Mouse (Mus musculus) gastrocnemius, adult 18-20 months (tissue): ENCODE measurements at regions not wholly inside any gene's neighbourhood (a gene's known extent, or its start where the extent isn't known, plus 50 kb on each side); places are given as distances from the start of the nearest gene placed in this dataset.
"Not testable (repeated sequence)": the region's sequence is repeated elsewhere in the genome, so short reads cannot be mapped to it uniquely, and the experiment has no call there.

Experiments used
- DNase-seq: peaks from one replicate; pipeline ENCODE4 v3.0.0; 2021; ENCODE audit warnings: low spot score

- DNase-seq = no peak
Measured at GRCm38 (mm10) chr16:9016040-9016761, 186.3 kb downstream of the 1810013L24Rik start.

- no peak for DNase-seq
Measured at GRCm38 (mm10) chr16:9016762-9017086, 186.8 kb downstream of the 1810013L24Rik start.

- DNase-seq = no peak
Measured at GRCm38 (mm10) chr16:9030717-9031116, 200.8 kb downstream of the 1810013L24Rik start.

GRCm38 (mm10) chr16:9043271-9043670 is 213.4 kb downstream of the 1810013L24Rik start:
- DNase-seq = no peak

GRCm38 (mm10) chr16:9046864-9047263 is 217.0 kb downstream of the 1810013L24Rik start:
- no peak for DNase-seq

GRCm38 (mm10) chr16:9054415-9054814 is 224.5 kb downstream of the 1810013L24Rik start:
- no peak for DNase-seq

- no peak for DNase-seq
Measured at GRCm38 (mm10) chr16:9056430-9056829, 226.5 kb downstream of the 1810013L24Rik start.

- no peak for DNase-seq
Measured at GRCm38 (mm10) chr16:9071526-9071925, 241.6 kb downstream of the 1810013L24Rik start.

- not testable (repeated sequence) for DNase-seq
Measured at GRCm38 (mm10) chr16:9071956-9072355, 242.1 kb downstream of the 1810013L24Rik start.

GRCm38 (mm10) chr16:9074295-9074694 is 244.4 kb downstream of the 1810013L24Rik start:
- DNase-seq = no peak

- DNase-seq = no peak
Measured at GRCm38 (mm10) chr16:9077451-9077850, 247.6 kb downstream of the 1810013L24Rik start.

GRCm38 (mm10) chr16:9078405-9078942 is 248.6 kb downstream of the 1810013L24Rik start:
- DNase-seq = no peak

GRCm38 (mm10) chr16:9083040-9083439 is 253.1 kb downstream of the 1810013L24Rik start:
- DNase-seq = no peak

- DNase-seq = no peak
Measured at GRCm38 (mm10) chr16:9083740-9084139, 253.8 kb downstream of the 1810013L24Rik start.

GRCm38 (mm10) chr16:9084581-9084980 is 254.7 kb downstream of the 1810013L24Rik start:
- DNase-seq = no peak

- no peak for DNase-seq
Measured at GRCm38 (mm10) chr16:9085133-9085532, 255.2 kb downstream of the 1810013L24Rik start.

- DNase-seq = no peak
Measured at GRCm38 (mm10) chr16:9085977-9086376, 256.1 kb downstream of the 1810013L24Rik start.

- no peak for DNase-seq
Measured at GRCm38 (mm10) chr16:9091790-9092189, 261.9 kb downstream of the 1810013L24Rik start.

- DNase-seq = peak; percentile 2
Measured at GRCm38 (mm10) chr16:9092191-9092848, 262.4 kb downstream of the 1810013L24Rik start.

- no peak for DNase-seq
Measured at GRCm38 (mm10) chr16:9093593-9093992, 263.7 kb downstream of the 1810013L24Rik start.

GRCm38 (mm10) chr16:9094201-9094600 is 264.3 kb downstream of the 1810013L24Rik start:
- no peak for DNase-seq

GRCm38 (mm10) chr16:9106211-9106610 is 276.3 kb downstream of the 1810013L24Rik start:
- DNase-seq = no peak

GRCm38 (mm10) chr16:9106676-9107075 is 276.8 kb downstream of the 1810013L24Rik start:
- DNase-seq = not testable (repeated sequence)
